Mouse (Mus musculus): Measurements from ENCODE around the gene Smg7.

DNA sequence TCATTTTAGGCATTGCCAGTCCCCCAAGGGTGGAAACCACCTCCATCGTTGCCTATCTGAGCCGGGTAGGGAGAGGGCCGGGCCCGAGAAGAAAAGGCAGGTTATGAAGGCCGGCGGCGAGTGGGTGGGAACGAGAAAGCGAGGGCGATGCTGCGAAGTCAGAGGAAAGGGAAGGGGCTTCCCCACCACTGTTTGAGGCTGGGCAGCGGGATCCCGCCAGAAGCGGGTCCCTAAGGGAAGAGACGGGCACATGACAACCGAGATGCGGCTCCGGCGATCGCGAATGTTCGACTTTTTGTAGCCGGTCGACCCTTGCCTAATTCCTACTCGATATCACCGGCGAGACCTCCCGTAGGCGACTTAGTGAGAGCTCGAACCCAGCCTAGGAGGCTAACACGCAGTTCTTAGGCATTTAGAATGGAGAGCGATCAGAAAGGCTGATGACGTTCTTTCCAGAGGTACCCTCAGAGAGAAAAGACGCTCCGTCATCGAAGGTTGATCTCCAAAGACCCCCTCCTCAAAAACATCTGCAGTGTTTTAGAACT, 1.2 kb upstream of the Smg7 start:
- no peak for TF ChIP-seq CTCF (IDR thresholded peaks at IDR 0.05; ENCODE audit: borderline replicate concordance, extremely low read depth, insufficient read depth, insufficient read length)
- TF ChIP-seq POLR2A (IDR thresholded peaks at IDR 0.05; ENCODE audit: borderline replicate concordance, extremely low read depth, insufficient read depth, insufficient read length, poor library complexity, severe bottlenecking), result no peak
